Mouse (Mus musculus) lung, postnatal 0 days (tissue): ENCODE measurements around the gene Tbc1d5. TPM values are rescaled to one million over a fixed set of nuclear protein-coding genes. Genes with fewer than 3 reads are reported as not detected.

Experiments
- ATAC-seq: fragments of 200-750 bp; cut with Nextera tagmentation; 2 replicates; pipeline ENCODE4 v1.8.0; 2017; ENCODE audit warnings: moderate library complexity
- DNase-seq: peaks from one replicate; pipeline ENCODE4 v3.0.0-alpha.2; 2016; ENCODE audit warnings: low spot score
- H3K27ac ChIP-seq: fragments of 300-500 bp; sonication (generic); 2 replicates; pipeline ENCODE4 v1.5.1; 2014; ENCODE audit warnings: antibody characterized with exemption, mild to moderate bottlenecking, low read length, mixed read lengths
- H3K27me3 ChIP-seq: fragments of 300-500 bp; sonication (generic); replicated peaks from 2 replicates; pipeline ENCODE4 v1.6.1; 2014; ENCODE audit warnings: low read length, mixed read lengths; ENCODE audit not compliant: insufficient read depth
- H3K36me3 ChIP-seq: fragments of 300-500 bp; sonication (generic); 2 replicates; pipeline ENCODE4 v1.6.1; 2014; ENCODE audit warnings: low read length, mixed read lengths; ENCODE audit not compliant: insufficient read depth
- H3K4me1 ChIP-seq: fragments of 300-500 bp; sonication (generic); 2 replicates; pipeline ENCODE4 v1.6.1; 2014; ENCODE audit warnings: antibody characterized with exemption, low read depth, low read length, mixed read lengths; ENCODE audit not compliant: insufficient read depth
- H3K4me2 ChIP-seq: fragments of 300-500 bp; sonication (generic); replicated peaks from 2 replicates; pipeline ENCODE4 v1.6.1; 2014; ENCODE audit warnings: low read depth, mild to moderate bottlenecking, low read length, moderate library complexity, mixed read lengths
- H3K4me3 ChIP-seq: fragments of 300-500 bp; sonication (generic); 2 replicates; pipeline ENCODE4 v1.5.1; 2014; ENCODE audit warnings: low read depth, low read length
- H3K9ac ChIP-seq: fragments of 300-500 bp; sonication (generic); replicated peaks from 2 replicates; pipeline ENCODE4 v1.6.1; 2014; ENCODE audit warnings: low read depth, mild to moderate bottlenecking
- H3K9me3 ChIP-seq: fragments of 300-500 bp; sonication (generic); 2 replicates; pipeline ENCODE4 v1.6.1; 2016; ENCODE audit warnings: low read length, mixed read lengths
- CTCF ChIP-seq: IDR thresholded peaks from 2 replicates; pipeline ENCODE4 v1.5.1; 2016; ENCODE audit warnings: antibody characterized with exemption, mild to moderate bottlenecking
- EP300 ChIP-seq: IDR thresholded peaks from 2 replicates; pipeline ENCODE4 v1.6.1; 2016; ENCODE audit warnings: antibody characterized with exemption, mild to moderate bottlenecking, control low read depth
- WGBS: fragments of 180-500 bp; shearing (Covaris S2); extraction: QIAGEN DNeasy Blood & Tissue Kit; methylation state at CpG from one replicate; pipeline ENCODE4 v1.1.7; 2014; 5-methylcytosine and 5-hydroxymethylcytosine counted together
- polyA plus RNA-seq: library from polyadenylated mRNA; unstranded; fragments of >200 nt; fragmentation: Nextera tagmentation; extraction: Ambion mirVana; gene quantifications from 2 replicates; pipeline ENCODE4 v1.2.1, GENCODE M21; 2015

Tbc1d5 gene
- polyA plus RNA-seq, 1 experiment from 2014 or later = 3.9 TPM

GRCm38 (mm10) chr17:50851382-50851781, 327.8 kb downstream of the Tbc1d5 start:
- H3K4me1 ChIP-seq = no peaks in the 10 kb centered on the region
- no peak overlapping the region for H3K4me3 ChIP-seq
- 80% methylated on average over 1 of the region's 1 CpGs for WGBS
- TF ChIP-seq EP300 = no peak
- TF ChIP-seq CTCF = no peak
- no peak overlapping the region for H3K9ac ChIP-seq
- H3K27ac ChIP-seq = no peak overlapping the region
- no peaks in the 10 kb centered on the region for H3K27me3 ChIP-seq
- H3K9me3 ChIP-seq = no peaks in the 10 kb centered on the region
- no peak overlapping the region for H3K4me2 ChIP-seq
- ATAC-seq (no peak), DNase-seq (no peak)
- H3K36me3 ChIP-seq = no peaks in the 10 kb centered on the region

GRCm38 (mm10) chr17:50814089-50814488, 365.1 kb downstream of the Tbc1d5 start:
- H3K9ac ChIP-seq = no peak overlapping the region
- H3K4me2 ChIP-seq = no peak overlapping the region
- no peaks in the 10 kb centered on the region for H3K27me3 ChIP-seq
- peak; percentile 35 for DNase-seq
- 49% methylated on average over 1 of the region's 1 CpGs for WGBS
- no peaks in the 10 kb centered on the region for H3K9me3 ChIP-seq
- H3K4me3 ChIP-seq = no peak overlapping the region
- no peaks in the 10 kb centered on the region for H3K4me1 ChIP-seq
- no peak overlapping the region for H3K27ac ChIP-seq
- ATAC-seq = no peak
- no peak for TF ChIP-seq EP300
- TF ChIP-seq CTCF = peak; percentile 73
- H3K36me3 ChIP-seq = no peaks in the 10 kb centered on the region

- TF ChIP-seq EP300 (no peak), CTCF (no peak)
- Histone ChIP-seq H3K4me3 (no peak overlapping the region), H3K9me3 (no peaks in the 10 kb centered on the region), H3K9ac (no peak overlapping the region), H3K27ac (no peak overlapping the region), H3K4me1 (no peaks in the 10 kb centered on the region), H3K4me2 (no peak overlapping the region), H3K36me3 (no peaks in the 10 kb centered on the region), H3K27me3 (no peaks in the 10 kb centered on the region)
- WGBS = 89% methylated on average over 6 of the region's 6 CpGs
- ATAC-seq = no peak
- no peak for DNase-seq
Observed at GRCm38 (mm10) chr17:50813580-50813979, 365.6 kb downstream of the Tbc1d5 start.

GRCm38 (mm10) chr17:50805631-50806030, 373.5 kb downstream of the Tbc1d5 start:
- no peak for DNase-seq
- no peaks in the 10 kb centered on the region for H3K9me3 ChIP-seq
- TF ChIP-seq EP300 (no peak), CTCF (no peak)
- no peak overlapping the region for H3K4me3 ChIP-seq
- no peaks in the 10 kb centered on the region for H3K4me1 ChIP-seq
- 78% methylated on average over 1 of the region's 1 CpGs for WGBS
- H3K9ac ChIP-seq = no peak overlapping the region
- no peaks in the 10 kb centered on the region for H3K36me3 ChIP-seq
- no peak overlapping the region for H3K27ac ChIP-seq
- no peaks in the 10 kb centered on the region for H3K27me3 ChIP-seq
- H3K4me2 ChIP-seq = no peak overlapping the region
- no peak for ATAC-seq

GRCm38 (mm10) chr17:50803234-50803633, 375.9 kb downstream of the Tbc1d5 start:
- Histone ChIP-seq H3K4me1 (no peaks in the 10 kb centered on the region), H3K9me3 (no peaks in the 10 kb centered on the region), H3K9ac (no peak overlapping the region), H3K27ac (no peak overlapping the region), H3K27me3 (no peaks in the 10 kb centered on the region), H3K36me3 (no peaks in the 10 kb centered on the region), H3K4me2 (no peak overlapping the region), H3K4me3 (no peak overlapping the region)
- DNase-seq = peak; percentile 56
- TF ChIP-seq CTCF (no peak), EP300 (no peak)
- peak; percentile 35 for ATAC-seq
- 52% methylated on average over 6 of the region's 6 CpGs for WGBS

GRCm38 (mm10) chr17:50802380-50802779, 376.8 kb downstream of the Tbc1d5 start:
- Histone ChIP-seq H3K4me1 (no peaks in the 10 kb centered on the region), H3K36me3 (no peaks in the 10 kb centered on the region), H3K27me3 (no peaks in the 10 kb centered on the region), H3K27ac (no peak overlapping the region), H3K9ac (no peak overlapping the region), H3K4me3 (no peak overlapping the region), H3K9me3 (no peaks in the 10 kb centered on the region), H3K4me2 (no peak overlapping the region)
- DNase-seq (peak; percentile 19), ATAC-seq (no peak)
- WGBS = 62% methylated on average over 8 of the region's 8 CpGs
- TF ChIP-seq EP300 = no peak
- no peak for TF ChIP-seq CTCF

GRCm38 (mm10) chr17:50795445-50796095, 383.6 kb downstream of the Tbc1d5 start:
- no peaks in the 10 kb centered on the region for H3K4me1 ChIP-seq
- no peaks in the 10 kb centered on the region for H3K9me3 ChIP-seq
- ATAC-seq (peak; percentile 80), DNase-seq (peak; percentile 88)
- H3K4me3 ChIP-seq = no peak overlapping the region
- no peaks in the 10 kb centered on the region for H3K36me3 ChIP-seq
- no peaks in the 10 kb centered on the region for H3K27me3 ChIP-seq
- H3K9ac ChIP-seq = no peak overlapping the region
- WGBS = 68% methylated on average over 6 of the region's 6 CpGs
- TF ChIP-seq EP300 (no peak), CTCF (peak; percentile 93)
- no peak overlapping the region for H3K27ac ChIP-seq
- no peak overlapping the region for H3K4me2 ChIP-seq
